Mouse (Mus musculus) kidney, postnatal 0 days (tissue): Measurements from ENCODE around the gene Dolk. TPM values are rescaled to one million over a fixed set of nuclear protein-coding genes. Genes with fewer than 3 reads are reported as not detected.
A peak's percentile ranks its signal among the peaks of the same experiment; 100 is the strongest.

Source experiments
- ATAC-seq: fragments of 200-750 bp; cut with Nextera tagmentation; replicated peaks from 2 replicates; pipeline ENCODE4 v1.8.0; 2017; ENCODE audit warnings: low read depth, moderate number of reproducible peaks, moderate TSS enrichment, moderate library complexity; ENCODE audit not compliant: low FRiP score
- DNase-seq: peaks from one replicate; pipeline ENCODE4 v3.0.0-alpha.2; 2016; ENCODE audit warnings: low spot score
- H3K27ac ChIP-seq: fragments of 300-500 bp; sonication (generic); 2 replicates; pipeline ENCODE4 v1.5.1; 2014; ENCODE audit warnings: mild to moderate bottlenecking
- H3K27me3 ChIP-seq: fragments of 300-500 bp; sonication (generic); 2 replicates; pipeline ENCODE4 v1.6.1; 2014; ENCODE audit warnings: low read length, mixed read lengths; ENCODE audit not compliant: insufficient read depth
- H3K36me3 ChIP-seq: fragments of 300-500 bp; sonication (generic); 2 replicates; pipeline ENCODE4 v1.6.1; 2014; ENCODE audit warnings: low read length, mixed read lengths; ENCODE audit not compliant: insufficient read depth
- H3K4me1 ChIP-seq: fragments of 300-500 bp; sonication (generic); replicated peaks from 2 replicates; pipeline ENCODE4 v1.6.1; 2014; ENCODE audit warnings: antibody characterized with exemption, low read length, mixed read lengths; ENCODE audit not compliant: insufficient read depth
- H3K4me2 ChIP-seq: fragments of 300-500 bp; sonication (generic); 2 replicates; pipeline ENCODE4 v1.6.1; 2014; ENCODE audit warnings: mild to moderate bottlenecking, low read length, moderate library complexity, mixed read lengths
- H3K4me3 ChIP-seq: fragments of 300-500 bp; sonication (generic); replicated peaks from 2 replicates; pipeline ENCODE4 v1.5.1; 2014; ENCODE audit warnings: low read depth, low read length
- H3K9ac ChIP-seq: fragments of 300-500 bp; sonication (generic); 2 replicates; pipeline ENCODE4 v1.6.1; 2014; ENCODE audit warnings: low read depth, low read length
- H3K9me3 ChIP-seq: fragments of 300-500 bp; sonication (generic); replicated peaks from 2 replicates; pipeline ENCODE4 v1.6.1; 2016; ENCODE audit warnings: low read length, inconsistent platforms, mixed read lengths
- CTCF ChIP-seq: IDR thresholded peaks from 2 replicates; pipeline ENCODE4 v1.5.1; 2016; ENCODE audit warnings: antibody characterized with exemption, low read depth, mild to moderate bottlenecking, moderate library complexity
- WGBS: fragments of 180-500 bp; shearing (Covaris S2); extraction: QIAGEN DNeasy Blood & Tissue Kit; methylation state at CpG from one replicate; pipeline ENCODE4 v1.1.7; 2014; 5-methylcytosine and 5-hydroxymethylcytosine counted together
- polyA plus RNA-seq: library from polyadenylated mRNA; unstranded; fragments of >200 nt; fragmentation: Nextera tagmentation; extraction: Ambion mirVana; gene quantifications from 2 replicates; pipeline ENCODE4 v1.2.1, GENCODE M21; 2015

Gene Dolk
- polyA plus RNA-seq, 1 experiment from 2014 or later: 33.8 TPM

DNA sequence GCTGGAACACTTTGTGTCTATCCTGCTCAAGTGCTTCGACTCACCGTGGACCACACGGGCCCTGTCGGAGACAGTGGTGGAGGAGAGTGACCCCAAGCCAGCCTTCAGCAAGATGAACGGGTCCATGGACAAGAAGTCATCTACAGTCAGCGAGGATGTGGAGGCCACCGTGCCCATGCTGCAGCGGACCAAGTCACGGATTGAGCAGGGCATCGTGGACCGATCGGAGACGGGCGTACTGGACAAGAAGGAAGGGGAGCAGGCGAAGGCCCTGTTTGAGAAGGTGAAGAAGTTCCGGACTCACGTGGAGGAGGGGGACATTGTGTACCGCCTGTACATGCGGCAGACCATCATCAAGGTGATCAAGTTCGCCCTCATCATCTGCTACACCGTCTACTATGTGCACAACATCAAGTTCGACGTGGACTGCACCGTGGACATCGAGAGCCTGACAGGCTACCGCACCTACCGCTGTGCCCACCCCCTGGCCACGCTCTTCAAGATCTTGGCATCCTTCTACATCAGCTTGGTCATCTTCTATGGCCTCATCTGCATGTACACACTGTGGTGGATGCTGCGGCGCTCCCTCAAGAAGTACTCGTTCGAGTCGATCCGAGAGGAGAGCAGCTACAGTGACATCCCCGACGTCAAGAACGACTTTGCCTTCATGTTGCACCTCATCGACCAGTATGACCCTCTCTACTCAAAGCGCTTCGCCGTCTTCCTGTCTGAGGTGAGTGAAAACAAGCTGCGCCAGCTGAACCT is 30.3 kb downstream of the Dolk start:
- H3K9me3 ChIP-seq: no peaks in the 10 kb centered on the region
- 95% methylated on average over 42 of the region's 42 CpGs for WGBS
- H3K27me3 ChIP-seq: no peaks in the 10 kb centered on the region
- H3K4me3 ChIP-seq: no peak overlapping the region
- H3K4me2 ChIP-seq: no peak overlapping the region
- DNase-seq: no peak
- peaks cover 41% of the 10 kb centered on the region for H3K36me3 ChIP-seq
- H3K27ac ChIP-seq: no peak overlapping the region
- no peak for TF ChIP-seq CTCF
- no peak for ATAC-seq
- peaks cover 7% of the 10 kb centered on the region for H3K4me1 ChIP-seq
- no peak overlapping the region for H3K9ac ChIP-seq

DNA sequence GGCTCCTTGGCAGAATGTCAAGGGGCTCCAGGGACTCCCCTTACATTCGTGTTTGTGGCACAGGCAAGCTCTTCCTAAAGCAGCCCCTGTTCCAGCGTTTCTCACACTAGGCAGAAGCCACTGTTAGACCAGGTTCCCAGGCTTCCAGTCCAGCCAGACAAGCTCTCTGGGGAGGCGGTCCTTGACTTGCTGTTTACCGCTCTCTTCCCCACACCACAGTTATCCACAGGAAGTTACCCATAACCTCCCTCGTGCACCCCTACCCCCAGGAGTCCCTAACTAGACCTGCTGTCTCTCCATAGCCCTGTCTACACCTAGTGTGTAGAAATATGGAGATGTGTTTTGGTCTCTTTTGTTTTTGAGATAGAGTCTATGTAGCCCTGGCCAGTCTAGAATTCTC is 32.3 kb downstream of the Dolk start:
- Histone ChIP-seq H3K4me2 (no peak overlapping the region), H3K9me3 (no peaks in the 10 kb centered on the region), H3K4me3 (no peak overlapping the region), H3K27me3 (no peaks in the 10 kb centered on the region), H3K9ac (no peak overlapping the region), H3K4me1 (no peaks in the 10 kb centered on the region; the same call in 1 of the 2 replicates), H3K36me3 (peaks cover 32% of the 10 kb centered on the region), H3K27ac (no peak overlapping the region)
- TF ChIP-seq CTCF: no peak
- ATAC-seq (no peak), DNase-seq (no peak)
- WGBS: 74% methylated on average over 5 of the region's 5 CpGs

DNA sequence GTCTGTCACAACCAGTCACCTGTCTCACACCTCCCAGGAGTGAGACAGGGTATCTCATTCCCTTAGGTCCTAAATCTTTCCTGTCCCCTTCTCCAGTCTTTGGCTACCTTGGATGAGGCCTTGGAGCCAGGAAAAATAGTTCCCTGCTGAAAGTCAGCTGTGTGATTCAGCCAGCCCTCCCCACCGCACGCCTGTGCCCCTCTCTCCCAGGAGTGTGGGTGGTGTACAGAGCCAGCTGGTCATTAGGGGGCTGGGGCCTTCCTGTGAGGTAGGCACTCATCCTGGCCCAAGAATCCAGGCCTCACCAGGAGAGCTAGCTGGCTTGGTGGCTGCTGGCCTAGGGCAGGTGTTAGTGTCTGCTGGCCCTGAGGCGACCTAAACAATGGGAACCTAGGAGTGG is 33.6 kb downstream of the Dolk start:
- Histone ChIP-seq H3K9ac (no peak overlapping the region), H3K4me1 (no peaks in the 10 kb centered on the region; the same call in 1 of the 2 replicates), H3K27me3 (no peaks in the 10 kb centered on the region), H3K27ac (peak overlapping the region; percentile 47), H3K4me2 (no peak overlapping the region), H3K4me3 (no peak overlapping the region), H3K9me3 (no peaks in the 10 kb centered on the region), H3K36me3 (peaks cover 34% of the 10 kb centered on the region)
- ATAC-seq (no peak), DNase-seq (no peak)
- TF ChIP-seq CTCF: no peak
- 58% methylated on average over 3 of the region's 3 CpGs for WGBS

DNA sequence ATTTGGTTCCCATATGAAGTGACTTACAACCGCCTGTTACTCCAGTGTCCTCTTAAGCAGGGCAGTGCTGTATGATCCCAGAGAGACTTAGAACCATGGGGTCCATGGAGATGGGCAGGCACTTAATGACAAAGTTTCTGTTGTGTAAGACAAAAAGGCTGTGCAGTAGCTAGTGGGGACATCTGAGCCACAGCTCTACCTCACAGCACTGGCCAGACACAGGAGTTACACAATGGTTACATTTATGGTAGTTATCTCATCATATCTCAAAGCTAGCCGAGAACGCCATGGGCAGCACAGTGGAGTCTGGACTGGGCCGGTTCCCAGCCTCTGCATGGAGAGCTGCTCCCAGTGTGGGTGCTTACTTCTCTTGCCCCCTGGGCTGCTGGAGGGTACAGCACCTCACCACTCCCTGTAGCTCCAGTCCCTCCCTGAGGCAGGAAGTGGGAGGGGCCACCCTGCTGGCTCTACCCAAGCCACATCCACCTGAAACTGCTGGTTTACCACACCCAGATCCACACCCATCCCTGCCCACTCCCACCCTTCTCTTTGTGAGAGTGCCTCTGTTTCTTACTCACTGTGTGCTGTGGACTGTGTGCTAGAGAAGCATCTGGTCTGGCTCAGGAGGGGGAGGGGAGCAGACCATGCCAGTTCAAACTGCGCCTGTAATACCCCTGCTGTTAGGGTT is 34.6 kb downstream of the Dolk start:
- 60% methylated on average over 5 of the region's 5 CpGs for WGBS
- no peak for TF ChIP-seq CTCF
- Histone ChIP-seq H3K27me3 (no peaks in the 10 kb centered on the region), H3K36me3 (peaks cover 24% of the 10 kb centered on the region; the same call in 1 of the 2 replicates), H3K4me3 (no peak overlapping the region), H3K9me3 (no peaks in the 10 kb centered on the region), H3K9ac (no peak overlapping the region), H3K4me1 (no peaks in the 10 kb centered on the region; the same call in 1 of the 2 replicates), H3K4me2 (no peak overlapping the region), H3K27ac (peak overlapping the region; percentile 47)
- ATAC-seq: peak; percentile 84
- peak; percentile 9 for DNase-seq

DNA sequence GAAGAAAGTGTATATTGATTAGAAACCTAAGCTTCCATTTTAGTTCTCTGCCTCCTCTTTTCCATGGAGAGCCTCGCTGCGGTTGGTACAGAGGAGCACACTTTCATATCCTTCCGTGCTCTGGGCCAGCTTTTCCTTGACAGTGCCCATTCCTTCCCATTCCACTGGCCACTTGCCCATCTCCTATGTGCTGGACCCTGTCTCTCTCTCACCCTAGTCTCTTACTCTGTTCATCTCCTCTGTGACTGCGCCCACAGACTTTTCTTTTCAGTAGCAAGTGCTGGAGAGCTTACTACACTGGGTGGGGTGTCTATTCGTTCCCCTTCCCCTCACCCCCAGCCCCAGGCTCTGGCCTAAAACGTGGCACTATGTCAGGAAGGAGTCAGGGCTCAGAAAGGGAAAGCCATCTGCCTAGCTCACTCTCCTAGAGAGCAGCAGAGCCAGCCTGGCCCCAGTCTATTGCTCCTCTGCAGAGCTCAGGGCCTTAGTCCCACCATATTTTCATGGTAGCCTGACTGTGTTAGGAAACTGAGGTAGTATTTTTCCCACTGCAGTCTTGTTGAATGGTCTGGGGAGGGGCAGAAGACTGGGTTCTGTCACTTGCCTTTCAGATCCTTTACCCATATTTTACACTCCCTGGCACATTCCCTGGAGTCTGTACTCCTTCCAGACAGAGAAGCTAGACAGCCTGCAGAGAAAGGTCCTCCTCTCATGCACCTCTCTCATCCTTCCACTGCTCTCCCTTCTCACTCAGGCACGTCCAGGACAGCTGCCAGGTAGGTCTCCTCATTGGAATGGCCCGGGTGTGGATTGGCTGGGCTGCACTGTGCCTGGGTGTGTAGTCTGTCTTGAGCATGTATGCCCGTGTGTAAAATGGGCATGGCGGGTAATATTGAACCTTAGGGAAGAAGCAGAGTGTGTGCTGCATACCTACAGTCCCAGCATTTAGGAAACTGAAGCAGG is 35.7 kb downstream of the Dolk start:
- DNase-seq: no peak
- WGBS: 90% methylated on average over 10 of the region's 10 CpGs

DNA sequence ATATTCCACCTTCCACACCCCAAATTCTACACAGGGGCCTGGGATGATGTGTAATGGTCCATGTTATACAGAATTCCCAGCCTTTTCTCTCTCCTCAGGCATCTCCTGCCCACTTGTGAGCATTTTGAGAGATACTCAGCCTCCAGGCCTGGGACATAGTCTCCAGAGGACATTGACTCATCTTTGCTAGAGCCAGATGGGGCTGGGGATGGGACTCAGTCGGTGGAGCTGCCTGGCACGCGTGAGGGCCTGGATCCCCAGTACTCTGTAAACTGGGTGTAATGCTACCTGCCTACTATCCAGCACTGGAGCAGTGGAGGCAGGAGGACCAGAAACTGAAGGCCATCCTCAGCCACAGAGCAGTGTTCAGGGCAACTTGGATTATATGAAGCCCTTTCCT is 37.0 kb downstream of the Dolk start:
- Histone ChIP-seq H3K4me3 (no peak overlapping the region), H3K27me3 (no peaks in the 10 kb centered on the region), H3K4me1 (no peaks in the 10 kb centered on the region; the same call in 1 of the 2 replicates), H3K9ac (no peak overlapping the region), H3K27ac (no peak overlapping the region), H3K4me2 (no peak overlapping the region), H3K9me3 (no peaks in the 10 kb centered on the region), H3K36me3 (0 out of 2 replicates have a peak, but pooled peaks cover 5% of the 10 kb centered on the region)
- no peak for ATAC-seq
- 96% methylated on average over 3 of the region's 3 CpGs for WGBS
- no peak for TF ChIP-seq CTCF
- no peak for DNase-seq

More for the DNA sequence above, 35.7 kb downstream of the Dolk start:
- Histone ChIP-seq H3K9me3 (no peaks in the 10 kb centered on the region), H3K27me3 (no peaks in the 10 kb centered on the region), H3K4me3 (no peak overlapping the region), H3K27ac (no peak overlapping the region), H3K4me1 (no peaks in the 10 kb centered on the region; the same call in 1 of the 2 replicates), H3K9ac (no peak overlapping the region), H3K36me3 (peaks cover 13% of the 10 kb centered on the region; the same call in 1 of the 2 replicates), H3K4me2 (no peak overlapping the region)
- TF ChIP-seq CTCF: no peak
- ATAC-seq: no peak
